Mouse (Mus musculus) small intestine, adult 2 months (tissue): ENCODE measurements around the gene Tspan14.

Experiments used
- CTCF ChIP-seq: fragments of 200-500 bp; IDR thresholded peaks from 2 replicates; pipeline ENCODE4 v1.5.1; 2012; ENCODE audit warnings: low read depth, mild to moderate bottlenecking, control low read depth, inconsistent platforms, low read length, moderate library complexity, mixed read lengths; ENCODE audit not compliant: insufficient replicate concordance, insufficient read length; ENCODE audit errors: extremely low read depth
- POLR2A ChIP-seq: fragments of 200-500 bp; IDR thresholded peaks from 2 replicates; pipeline ENCODE4 v1.6.1; 2012; ENCODE audit warnings: low read depth, mild to moderate bottlenecking, control low read depth, inconsistent platforms, low read length, moderate library complexity

GRCm38 (mm10) chr14:40965507-40966356 lies 875 bp downstream of the Tspan14 start:
- TF ChIP-seq CTCF: no peak
- no peak for TF ChIP-seq POLR2A
